Mouse (Mus musculus): ENCODE measurements around the gene Ets1. TPM values are rescaled to one million over a fixed set of nuclear protein-coding genes. Genes with fewer than 3 reads are reported as not detected.

Gene Ets1
- 23.5 and 34.5 TPM in 2 replicates for polyA plus RNA-seq (2011; ENCODE audit: insufficient read depth, insufficient read length, low replicate concordance, missing spikeins)

DNA sequence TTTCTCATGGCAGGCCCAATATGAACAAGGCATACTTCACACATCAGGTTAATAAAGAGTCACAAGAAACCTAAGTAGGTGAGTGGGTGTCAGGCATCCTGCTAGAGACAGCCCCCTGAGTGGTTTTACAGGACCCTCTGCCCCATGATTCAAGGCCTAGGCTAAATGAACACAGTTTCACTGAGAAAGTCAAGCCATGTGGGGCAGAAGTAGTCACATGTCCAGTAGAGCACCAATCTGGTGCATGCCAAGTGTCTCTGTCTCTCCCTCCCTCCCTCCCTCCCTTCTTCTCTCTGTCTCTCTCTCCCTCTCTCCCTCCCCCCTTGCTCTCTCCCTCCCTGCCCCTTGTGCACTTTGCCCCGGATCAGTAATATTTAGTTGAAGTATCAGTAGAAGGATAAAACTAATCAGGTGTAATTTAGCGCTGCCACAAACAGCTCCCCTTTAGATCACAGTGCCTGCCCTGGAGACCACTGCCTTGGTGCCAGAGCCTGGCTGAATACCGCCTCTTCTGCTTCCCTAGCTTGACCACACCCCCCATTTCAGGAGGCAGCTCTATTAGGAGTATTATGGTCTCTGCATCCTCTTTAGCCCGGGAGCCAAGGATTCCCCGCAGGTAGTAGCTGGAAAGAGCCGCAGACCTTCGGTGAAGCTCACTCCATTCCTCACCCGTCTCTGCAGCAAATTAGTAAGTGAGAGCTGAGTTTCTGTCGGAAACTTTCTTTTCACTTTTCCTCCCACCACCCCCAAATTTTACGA lies at the start of gene Ets1:
Gene Ets1 (plus strand): TSS at position 595 of the 759 bp plus-strand sequence.
- H3K4me3 ChIP-seq (replicated peaks; ENCODE audit: control insufficient read depth, low read depth, low read length), result no peak within 1 kb of the TSS
- TF ChIP-seq POLR2A (IDR thresholded peaks at IDR 0.05; ENCODE audit: borderline replicate concordance, control insufficient read depth, low read depth, low read length), result no peak
- no peak for TF ChIP-seq CTCF (IDR thresholded peaks at IDR 0.05; ENCODE audit: control insufficient read depth, insufficient read depth, low read length)
- WGBS, result 4% methylated on average over 10 of the region's 10 CpGs

DNA sequence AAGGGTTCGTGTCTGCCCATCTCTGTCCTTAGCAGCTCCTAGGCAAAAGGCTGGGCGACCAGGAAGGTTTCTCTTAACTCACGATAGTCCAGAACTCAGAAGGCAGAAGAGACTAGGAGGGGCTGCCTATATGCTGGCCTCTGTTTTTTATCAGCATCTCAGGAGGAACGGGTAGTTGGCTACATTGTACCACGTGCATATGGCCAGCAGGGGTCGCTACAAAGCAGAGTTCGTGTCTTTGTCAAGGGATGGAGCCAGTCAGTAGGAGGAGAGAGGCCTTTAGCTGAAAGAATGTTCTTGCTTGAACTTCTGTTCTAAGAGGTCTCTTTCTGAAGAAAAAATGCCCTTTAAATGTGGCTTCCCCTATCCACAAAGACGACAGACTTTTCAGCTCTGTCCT lies 46.1 kb upstream of the Ets1 start:
- TF ChIP-seq POLR2A (IDR thresholded peaks at IDR 0.05; ENCODE audit: borderline replicate concordance, control insufficient read depth, low read depth, low read length) (no peak), CTCF (IDR thresholded peaks at IDR 0.05; ENCODE audit: control insufficient read depth, insufficient read depth, low read length) (peak; percentile 91)
- no peak overlapping the region for H3K4me3 ChIP-seq (replicated peaks; ENCODE audit: control insufficient read depth, low read depth, low read length)
- WGBS, result 10% methylated on average over 8 of the region's 8 CpGs

More for the DNA sequence above, at the start of gene Ets1:
- Histone ChIP-seq H3K4me1 (ENCODE audit: control insufficient read depth, insufficient read depth, low read length) (no peaks in the 10 kb centered on the region; the same call in 1 of the 2 replicates), H3K27ac (ENCODE audit: control insufficient read depth, insufficient read depth, low read depth, low read length, poor library complexity) (no peak within 1 kb of the TSS)

DNA sequence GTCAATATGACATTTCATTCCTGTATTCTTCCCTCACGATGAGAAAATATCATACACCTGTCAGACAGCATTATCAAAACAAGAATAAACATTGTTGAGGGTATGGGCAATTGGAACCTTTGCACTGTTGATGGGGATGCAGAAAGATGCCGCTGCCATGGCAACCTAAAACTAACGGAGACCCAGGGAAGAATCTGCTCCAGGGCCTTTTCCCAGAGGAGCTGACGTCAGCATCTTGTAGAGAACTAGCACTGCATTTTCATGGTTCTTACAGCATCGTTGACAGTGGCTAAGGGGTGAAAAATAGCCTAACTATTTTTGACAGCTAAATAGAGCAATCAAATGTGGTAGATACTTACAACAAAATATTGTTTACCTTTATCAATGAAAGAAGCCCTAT lies 45.5 kb upstream of the Ets1 start:
- H3K4me1 ChIP-seq (ENCODE audit: control insufficient read depth, insufficient read depth, low read length), result peaks cover 2% of the 10 kb centered on the region; the same call in 1 of the 2 replicates
- no peak overlapping the region for H3K27ac ChIP-seq (ENCODE audit: control insufficient read depth, insufficient read depth, low read depth, low read length, poor library complexity)
- no peak overlapping the region for H3K4me3 ChIP-seq (replicated peaks; ENCODE audit: control insufficient read depth, low read depth, low read length)
- 74% methylated on average over 5 of the region's 5 CpGs for WGBS
- TF ChIP-seq POLR2A (IDR thresholded peaks at IDR 0.05; ENCODE audit: borderline replicate concordance, control insufficient read depth, low read depth, low read length), result no peak
- TF ChIP-seq CTCF (IDR thresholded peaks at IDR 0.05; ENCODE audit: control insufficient read depth, insufficient read depth, low read length), result no peak

More for the DNA sequence above, 46.1 kb upstream of the Ets1 start:
- Histone ChIP-seq H3K4me1 (ENCODE audit: control insufficient read depth, insufficient read depth, low read length) (peaks cover 2% of the 10 kb centered on the region; the same call in 1 of the 2 replicates), H3K27ac (ENCODE audit: control insufficient read depth, insufficient read depth, low read depth, low read length, poor library complexity) (no peak overlapping the region)

DNA sequence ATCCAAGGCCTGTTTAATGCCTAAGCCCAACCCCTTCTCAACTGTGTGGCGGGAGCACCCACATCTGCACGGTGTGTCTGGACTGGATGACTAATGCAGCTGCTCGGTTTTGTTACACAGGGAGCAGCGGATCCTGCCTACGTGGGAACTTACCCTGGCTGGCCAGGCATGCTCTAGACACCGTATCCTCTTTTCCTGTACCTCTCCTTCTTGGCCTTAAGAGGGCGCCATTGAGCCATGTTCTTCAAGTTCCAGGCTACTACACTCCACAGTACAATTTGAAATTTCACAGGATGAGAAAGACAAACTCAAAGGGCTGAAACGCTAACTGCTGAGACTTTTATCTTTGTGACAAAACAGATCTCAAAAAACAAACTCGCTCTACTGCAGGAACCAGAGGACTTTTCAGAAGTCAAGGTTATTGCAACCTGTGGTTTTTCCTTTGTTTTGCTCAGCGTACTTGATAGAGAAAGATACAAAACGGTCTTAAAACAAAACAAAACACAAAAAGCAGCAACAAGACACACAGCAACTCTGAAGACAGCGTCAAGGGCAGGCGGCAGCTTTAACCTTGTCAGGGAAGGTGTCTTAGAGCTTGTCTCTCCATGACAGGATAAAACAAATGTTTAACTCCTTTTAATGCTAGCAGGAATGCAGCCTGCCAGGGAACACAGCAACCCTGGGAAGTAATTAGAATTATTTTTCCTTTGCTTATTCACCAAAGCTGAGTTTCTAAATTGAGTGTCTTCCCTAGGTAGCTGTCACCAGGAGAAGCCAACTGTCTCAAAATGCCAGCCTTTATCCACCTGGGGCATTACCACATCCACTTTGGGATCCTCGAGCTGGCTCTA lies 44.1 kb upstream of the Ets1 start:
- no peak overlapping the region for H3K27ac ChIP-seq (ENCODE audit: control insufficient read depth, insufficient read depth, low read depth, low read length, poor library complexity)
- TF ChIP-seq POLR2A (IDR thresholded peaks at IDR 0.05; ENCODE audit: borderline replicate concordance, control insufficient read depth, low read depth, low read length) (no peak), CTCF (IDR thresholded peaks at IDR 0.05; ENCODE audit: control insufficient read depth, insufficient read depth, low read length) (peak; percentile 77)
- WGBS, result 8% methylated on average over 14 of the region's 14 CpGs

DNA sequence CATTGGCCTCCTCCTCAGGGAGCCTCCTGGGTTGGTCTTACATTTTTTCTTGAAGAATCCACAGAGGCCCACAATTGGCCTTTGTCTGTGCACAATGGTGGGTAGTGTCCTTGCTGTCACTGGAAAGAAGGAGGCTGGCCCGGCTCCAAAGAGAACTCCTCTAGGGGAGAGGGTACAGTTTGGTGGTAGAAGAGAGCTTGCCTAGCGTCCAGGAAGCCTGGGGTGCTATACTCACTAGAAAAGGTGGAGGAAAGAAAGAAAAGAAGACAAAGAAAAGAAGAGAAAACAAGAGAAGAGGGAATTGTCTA lies 43.5 kb upstream of the Ets1 start:
- 64% methylated on average over 2 of the region's 2 CpGs for WGBS
- no peak overlapping the region for H3K27ac ChIP-seq (ENCODE audit: control insufficient read depth, insufficient read depth, low read depth, low read length, poor library complexity)
- peaks cover 6% of the 10 kb centered on the region for H3K4me1 ChIP-seq (ENCODE audit: control insufficient read depth, insufficient read depth, low read length)
- no peak for TF ChIP-seq POLR2A (IDR thresholded peaks at IDR 0.05; ENCODE audit: borderline replicate concordance, control insufficient read depth, low read depth, low read length)
- TF ChIP-seq CTCF (IDR thresholded peaks at IDR 0.05; ENCODE audit: control insufficient read depth, insufficient read depth, low read length), result no peak
- H3K4me3 ChIP-seq (replicated peaks; ENCODE audit: control insufficient read depth, low read depth, low read length), result no peak overlapping the region

More for the DNA sequence above, 44.1 kb upstream of the Ets1 start:
- Histone ChIP-seq H3K4me1 (ENCODE audit: control insufficient read depth, insufficient read depth, low read length) (peaks cover 6% of the 10 kb centered on the region), H3K4me3 (replicated peaks; ENCODE audit: control insufficient read depth, low read depth, low read length) (no peak overlapping the region)

DNA sequence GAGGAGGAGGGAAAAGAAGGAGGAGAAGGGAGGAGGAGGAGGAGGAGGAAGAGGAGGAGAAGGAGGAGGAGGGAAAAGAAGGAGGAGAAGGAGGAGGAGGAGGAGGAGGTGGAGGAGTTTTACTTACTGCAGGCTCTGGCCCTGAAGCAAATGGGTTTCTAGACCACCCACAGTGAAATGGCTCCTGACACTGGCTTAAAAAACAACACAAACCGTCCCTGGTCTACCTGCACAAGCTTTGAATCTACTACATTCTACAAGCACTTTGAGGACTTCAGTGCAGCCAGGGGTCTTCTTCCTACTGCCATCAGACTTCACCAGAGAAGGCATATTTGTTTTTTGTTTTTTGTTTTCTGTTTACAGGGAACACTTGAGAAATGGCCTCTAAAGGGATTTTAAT lies 42.2 kb upstream of the Ets1 start:
- H3K4me3 ChIP-seq (replicated peaks; ENCODE audit: control insufficient read depth, low read depth, low read length), result no peak overlapping the region
- H3K4me1 ChIP-seq (ENCODE audit: control insufficient read depth, insufficient read depth, low read length), result peaks cover 6% of the 10 kb centered on the region
- no peak overlapping the region for H3K27ac ChIP-seq (ENCODE audit: control insufficient read depth, insufficient read depth, low read depth, low read length, poor library complexity)
- TF ChIP-seq CTCF (IDR thresholded peaks at IDR 0.05; ENCODE audit: control insufficient read depth, insufficient read depth, low read length) (no peak), POLR2A (IDR thresholded peaks at IDR 0.05; ENCODE audit: borderline replicate concordance, control insufficient read depth, low read depth, low read length) (no peak)
- 83% methylated on average over 1 of the region's 1 CpGs for WGBS

DNA sequence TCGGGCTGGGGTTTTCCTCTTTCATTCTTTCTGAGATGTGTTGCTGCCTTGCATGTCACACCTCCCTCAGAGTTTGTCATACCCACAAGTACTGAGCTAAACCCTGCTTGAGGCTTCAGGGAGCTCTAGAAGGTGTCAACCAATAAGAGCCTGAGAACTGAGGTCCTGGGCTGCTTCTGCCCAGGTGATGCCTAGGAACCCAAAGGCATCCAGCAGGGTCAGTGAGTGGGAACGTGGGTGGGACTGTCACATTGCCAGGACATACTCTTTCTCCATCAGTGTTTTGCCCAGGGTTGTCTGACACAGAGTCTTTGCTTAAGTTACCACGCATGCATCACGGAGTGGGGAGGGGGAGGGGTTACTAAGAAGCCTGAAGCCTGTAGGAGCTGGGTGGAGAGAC lies 41.7 kb upstream of the Ets1 start:
- Histone ChIP-seq H3K4me1 (ENCODE audit: control insufficient read depth, insufficient read depth, low read length) (peaks cover 6% of the 10 kb centered on the region), H3K4me3 (replicated peaks; ENCODE audit: control insufficient read depth, low read depth, low read length) (no peak overlapping the region), H3K27ac (ENCODE audit: control insufficient read depth, insufficient read depth, low read depth, low read length, poor library complexity) (no peak overlapping the region)
- TF ChIP-seq POLR2A (IDR thresholded peaks at IDR 0.05; ENCODE audit: borderline replicate concordance, control insufficient read depth, low read depth, low read length), result no peak
- TF ChIP-seq CTCF (IDR thresholded peaks at IDR 0.05; ENCODE audit: control insufficient read depth, insufficient read depth, low read length), result no peak
- WGBS, result 69% methylated on average over 4 of the region's 4 CpGs

Data from bone marrow, adult 2 months (tissue).